Mouse (Mus musculus) gonadal fat pad, adult 2 months (tissue): ENCODE data around the gene Gm20388. TPM values are rescaled to one million over a fixed set of nuclear protein-coding genes. Genes with fewer than 3 reads are reported as not detected.

Experiments used
- DNase-seq: peaks from one replicate; pipeline ENCODE4 v3.0.0-alpha.2; 2012; ENCODE audit warnings: low read depth
- polyA plus RNA-seq: library from polyadenylated mRNA; depleted of rRNA; stranded (reverse); fragments of >200 nt; gene quantifications from 2 replicates; pipeline ENCODE4 v1.2.3, GENCODE M21; 2012

Gm20388 gene
- polyA plus RNA-seq, 1 experiment, result 119 TPM

DNA sequence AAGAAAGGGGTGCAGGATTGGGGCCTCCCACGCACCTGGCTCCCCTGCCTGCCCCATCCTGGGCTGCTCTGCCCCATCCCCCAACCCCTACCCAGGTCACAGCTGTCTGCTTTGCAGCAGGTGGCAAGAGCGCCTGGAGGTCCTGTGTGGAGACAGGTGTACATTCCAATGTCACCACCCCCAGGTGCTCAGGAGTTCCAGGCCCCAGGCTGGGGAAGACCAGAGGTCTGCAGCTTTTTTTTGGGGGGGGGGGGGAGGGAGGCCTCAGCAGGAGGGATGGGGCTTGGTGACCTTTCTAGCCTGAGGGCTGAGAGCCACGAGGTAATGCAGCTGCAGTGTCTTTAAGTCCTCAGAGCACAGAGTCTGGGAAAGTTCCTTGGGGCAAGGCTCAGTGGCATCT lies 617.7 kb downstream of the Gm20388 start:
- no peak for DNase-seq

- no peak for DNase-seq
Measured at GRCm38 (mm10) chr8:120529226-120529625, 618.6 kb downstream of the Gm20388 start.

- DNase-seq, result no peak
Measured at GRCm38 (mm10) chr8:120530954-120531656, 620.5 kb downstream of the Gm20388 start.

DNA sequence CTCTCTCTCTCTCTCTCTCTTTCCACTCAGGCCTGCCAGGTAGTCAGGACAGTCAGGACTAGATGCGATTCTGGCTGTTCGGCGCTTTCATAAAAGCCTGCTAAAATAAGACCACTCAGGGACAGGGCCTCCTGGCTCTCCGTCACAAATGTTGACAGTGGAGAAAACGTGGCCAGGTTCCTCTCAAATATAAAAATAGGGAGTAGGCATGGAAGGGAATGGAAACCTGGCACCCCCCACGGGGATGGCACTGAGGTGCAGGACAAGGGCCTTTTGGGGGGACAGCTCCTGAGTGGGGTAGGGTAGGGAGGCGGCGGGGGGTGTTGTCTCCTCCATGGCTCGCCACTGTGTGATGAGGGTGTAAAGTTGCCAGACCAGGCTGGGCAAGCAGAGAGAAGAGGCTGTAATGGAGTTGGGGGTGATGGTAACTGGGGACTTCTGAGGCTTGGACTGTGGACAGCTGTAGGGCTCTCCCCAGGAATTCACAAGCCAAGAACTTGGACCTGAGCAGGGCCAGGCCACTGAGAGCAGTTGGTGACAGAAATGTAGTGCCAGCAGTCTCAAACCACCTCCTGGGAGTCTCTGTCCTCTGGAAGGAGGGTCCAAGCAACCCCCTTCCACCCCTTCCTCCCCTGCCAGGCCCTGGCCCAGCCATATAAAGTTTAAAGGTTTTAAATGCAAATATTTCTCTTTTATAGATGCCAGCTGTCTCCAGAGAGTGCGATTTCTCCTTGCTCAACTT lies 621.3 kb downstream of the Gm20388 start:
- no peak for DNase-seq

DNA sequence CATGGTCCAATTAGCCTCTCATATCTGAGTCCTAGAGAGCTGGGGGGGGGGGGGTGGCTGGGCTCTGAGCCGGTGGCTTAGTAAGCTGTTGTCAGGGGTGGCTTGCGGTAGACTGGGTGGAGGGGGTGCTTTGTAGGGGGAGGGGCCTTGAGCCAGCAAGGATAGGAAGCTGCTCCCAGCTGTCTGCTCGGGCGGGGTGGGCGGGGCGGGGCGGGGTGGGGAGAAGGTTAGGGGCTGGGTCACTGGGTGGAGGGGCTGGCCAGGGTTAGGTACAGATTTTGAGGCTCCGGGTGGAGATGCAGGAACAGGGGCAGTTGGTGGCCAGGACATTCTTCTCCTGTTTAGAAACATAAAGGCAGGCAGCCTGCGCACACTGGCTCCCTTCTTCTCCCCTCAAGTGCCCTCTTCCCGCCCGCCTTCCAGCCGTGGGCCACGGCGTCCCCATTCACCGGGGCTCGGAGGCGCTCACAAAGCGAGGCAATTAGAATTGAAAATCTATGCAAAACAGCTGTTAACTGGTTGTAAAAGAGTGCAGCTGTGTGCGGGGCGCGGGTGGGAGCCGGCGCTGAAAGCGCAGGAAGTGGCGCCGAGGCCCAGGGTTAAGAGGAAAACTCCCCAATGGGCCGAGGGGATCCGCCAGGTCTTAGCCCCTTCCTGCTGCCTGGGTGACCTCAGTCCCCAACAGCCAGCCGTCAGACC lies 622.0 kb downstream of the Gm20388 start:
- no peak for DNase-seq

GRCm38 (mm10) chr8:120533380-120533779 lies 622.7 kb downstream of the Gm20388 start:
- DNase-seq, result no peak

GRCm38 (mm10) chr8:120534080-120534479 lies 623.4 kb downstream of the Gm20388 start:
- no peak for DNase-seq

- no peak for DNase-seq
Measured at GRCm38 (mm10) chr8:120534504-120535368, 624.1 kb downstream of the Gm20388 start.

DNA sequence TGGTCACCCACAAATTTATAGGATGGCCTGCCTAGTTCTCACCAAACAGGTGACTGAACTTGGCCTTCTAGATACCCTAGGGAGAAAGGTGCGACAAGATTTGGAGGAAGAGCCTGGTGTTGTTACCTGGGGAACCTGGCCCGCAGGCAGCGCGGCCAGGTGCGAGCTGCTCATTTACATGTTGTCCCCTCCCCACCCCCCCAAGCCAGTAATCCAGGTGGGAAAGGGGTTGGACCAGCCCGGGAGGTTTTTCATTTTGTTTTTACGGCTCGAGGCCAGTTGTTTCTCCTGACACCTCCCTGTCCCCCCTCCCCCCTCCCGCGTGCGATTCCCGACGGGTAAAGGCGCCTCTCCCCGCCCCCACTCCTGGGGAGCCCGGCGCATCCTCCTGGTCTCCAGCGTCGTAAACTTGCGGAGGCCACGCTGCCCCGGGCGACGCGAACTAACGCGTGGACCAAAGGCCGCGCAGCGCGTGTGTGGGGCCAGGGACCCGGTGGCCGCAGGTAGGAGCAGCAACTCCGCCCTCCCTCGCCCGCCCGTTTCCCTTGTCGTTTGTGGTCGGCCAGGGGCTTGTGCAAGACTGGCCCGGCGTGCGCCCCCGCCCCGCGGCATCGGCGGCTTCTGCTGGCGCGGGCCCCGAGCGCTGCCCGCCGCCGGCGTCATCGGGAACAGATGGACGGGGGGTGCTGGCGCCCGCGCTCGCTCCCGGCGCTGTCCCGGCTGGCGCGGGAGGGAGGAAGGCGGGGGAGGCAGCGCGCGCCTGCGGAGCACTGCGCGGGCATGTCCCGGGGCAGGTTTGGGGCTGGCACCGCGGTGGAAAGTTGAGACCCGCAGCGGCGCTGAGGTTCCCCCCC lies 625.0 kb downstream of the Gm20388 start:
- no peak for DNase-seq

- no peak for DNase-seq
Measured at GRCm38 (mm10) chr8:120536306-120537206, 625.9 kb downstream of the Gm20388 start.

DNA sequence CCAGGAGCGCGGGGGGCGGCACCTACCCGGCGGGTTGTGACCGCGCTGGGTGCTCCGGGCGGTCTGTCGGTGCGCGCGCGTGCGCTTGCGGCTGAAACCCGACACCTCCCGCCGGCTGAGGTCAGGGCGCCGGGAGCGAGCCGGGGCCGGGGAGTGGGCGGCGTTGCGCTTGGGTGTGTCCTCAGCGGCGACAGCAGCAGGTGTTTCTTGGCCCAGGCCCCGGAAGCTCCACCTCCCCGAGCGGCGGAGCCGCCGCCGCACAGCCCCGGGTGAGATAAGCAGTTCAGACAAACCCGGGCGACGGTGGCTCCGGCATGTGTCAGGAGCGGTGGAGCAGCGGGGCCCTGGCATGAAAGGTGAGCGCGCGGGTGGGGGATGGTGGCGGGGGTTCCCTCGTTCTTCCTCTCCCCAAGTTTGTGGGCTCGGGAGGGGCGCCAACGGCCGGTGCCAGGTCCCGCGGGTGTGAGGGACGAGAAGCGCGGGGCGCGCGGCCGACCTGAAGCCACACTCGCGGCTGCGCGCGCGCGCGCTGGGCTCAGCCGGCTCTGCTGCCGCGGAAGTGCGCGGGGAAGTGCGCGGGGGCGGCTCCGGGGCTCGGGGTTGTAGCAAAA lies 626.7 kb downstream of the Gm20388 start:
- no peak for DNase-seq

GRCm38 (mm10) chr8:120537818-120538396 lies 627.3 kb downstream of the Gm20388 start:
- DNase-seq, result no peak

- DNase-seq, result no peak
Measured at GRCm38 (mm10) chr8:120538397-120539240, 628.0 kb downstream of the Gm20388 start.

- DNase-seq, result no peak
Measured at GRCm38 (mm10) chr8:120539381-120539774, 628.7 kb downstream of the Gm20388 start.

GRCm38 (mm10) chr8:120539775-120540625 lies 629.4 kb downstream of the Gm20388 start:
- no peak for DNase-seq

DNA sequence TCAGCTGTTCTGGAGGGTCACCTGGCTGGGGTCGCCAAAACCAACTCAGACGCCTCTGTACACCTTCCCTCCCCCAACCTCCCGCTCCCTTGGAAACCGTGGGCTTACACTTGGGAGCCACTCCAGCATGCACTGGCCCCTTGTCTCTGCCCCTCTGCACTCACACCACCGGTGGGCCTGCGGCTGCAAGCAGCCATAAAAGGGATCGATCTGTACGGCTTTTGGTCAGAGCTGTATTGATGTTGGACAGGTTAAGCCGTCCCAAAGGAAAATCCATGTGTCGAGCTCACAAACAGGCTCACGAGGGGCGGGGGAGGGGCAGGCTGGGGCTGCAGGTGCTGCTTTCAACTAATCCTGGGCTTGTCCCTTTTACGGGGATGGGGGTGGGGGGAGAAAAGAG lies 632.4 kb downstream of the Gm20388 start:
- no peak for DNase-seq
